Mouse (Mus musculus) urinary bladder, adult 2 months (tissue): ENCODE results near the gene Mthfr. TPM values are rescaled to one million over a fixed set of nuclear protein-coding genes. Genes with fewer than 3 reads are reported as not detected.

Experiments used
- DNase-seq: peaks from one replicate; pipeline ENCODE4 v3.0.0; 2022; ENCODE audit warnings: low spot score
- polyA plus RNA-seq: library from polyadenylated mRNA; depleted of rRNA; stranded (reverse); fragments of >200 nt; gene quantifications from 2 replicates; pipeline ENCODE4 v1.2.3, GENCODE M21; 2012

Gene Mthfr
- polyA plus RNA-seq, 1 experiment, result 29.1 TPM

- DNase-seq, result no peak
Measured at GRCm38 (mm10) chr4:148065702-148066400, 27.0 kb downstream of the Mthfr start.

- DNase-seq, result no peak
Measured at GRCm38 (mm10) chr4:148066401-148066744, 27.5 kb downstream of the Mthfr start.

GRCm38 (mm10) chr4:148067346-148067745 lies 28.5 kb downstream of the Mthfr start:
- no peak for DNase-seq

GRCm38 (mm10) chr4:148069602-148070218 lies 30.8 kb downstream of the Mthfr start:
- no peak for DNase-seq

GRCm38 (mm10) chr4:148071508-148071907 lies 32.6 kb downstream of the Mthfr start:
- no peak for DNase-seq

- DNase-seq, result no peak
Measured at GRCm38 (mm10) chr4:148074521-148075189, 35.8 kb downstream of the Mthfr start.

GRCm38 (mm10) chr4:148075259-148075658 lies 36.4 kb downstream of the Mthfr start:
- DNase-seq, result peak; percentile 52

GRCm38 (mm10) chr4:148075881-148076280 lies 37.0 kb downstream of the Mthfr start:
- no peak for DNase-seq

GRCm38 (mm10) chr4:148079212-148079611 lies 40.3 kb downstream of the Mthfr start:
- DNase-seq, result no peak

GRCm38 (mm10) chr4:148079944-148080596 lies 41.2 kb downstream of the Mthfr start:
- no peak for DNase-seq

- no peak for DNase-seq
Measured at GRCm38 (mm10) chr4:148080597-148080973, 41.7 kb downstream of the Mthfr start.

GRCm38 (mm10) chr4:148081201-148081600 lies 42.3 kb downstream of the Mthfr start:
- DNase-seq, result no peak

- no peak for DNase-seq
Measured at GRCm38 (mm10) chr4:148082257-148083044, 43.6 kb downstream of the Mthfr start.

GRCm38 (mm10) chr4:148083176-148083899 lies 44.5 kb downstream of the Mthfr start:
- DNase-seq, result no peak

- DNase-seq, result no peak
Measured at GRCm38 (mm10) chr4:148084261-148084714, 45.4 kb downstream of the Mthfr start.

- DNase-seq, result no peak
Measured at GRCm38 (mm10) chr4:148085131-148085906, 46.4 kb downstream of the Mthfr start.

GRCm38 (mm10) chr4:148085907-148086305 lies 47.0 kb downstream of the Mthfr start:
- no peak for DNase-seq

- DNase-seq, result no peak
Measured at GRCm38 (mm10) chr4:148087091-148087906, 48.4 kb downstream of the Mthfr start.

GRCm38 (mm10) chr4:148087907-148088527 lies 49.1 kb downstream of the Mthfr start, which contains the start of gene Agtrap:
Gene Agtrap, minus strand, starts transcription at chr4:148088031.
- peak; percentile 91 for DNase-seq
